Mouse (Mus musculus) cerebral cortex, adult 2 months (tissue): Measurements from ENCODE around the gene Hddc3.

Experiments used
- WGBS: fragments of 180-500 bp; shearing (Covaris S2); methylation state at CpG from one replicate; pipeline ENCODE4 v1.1.7; 2018; 5-methylcytosine and 5-hydroxymethylcytosine counted together

Hddc3 gene

DNA sequence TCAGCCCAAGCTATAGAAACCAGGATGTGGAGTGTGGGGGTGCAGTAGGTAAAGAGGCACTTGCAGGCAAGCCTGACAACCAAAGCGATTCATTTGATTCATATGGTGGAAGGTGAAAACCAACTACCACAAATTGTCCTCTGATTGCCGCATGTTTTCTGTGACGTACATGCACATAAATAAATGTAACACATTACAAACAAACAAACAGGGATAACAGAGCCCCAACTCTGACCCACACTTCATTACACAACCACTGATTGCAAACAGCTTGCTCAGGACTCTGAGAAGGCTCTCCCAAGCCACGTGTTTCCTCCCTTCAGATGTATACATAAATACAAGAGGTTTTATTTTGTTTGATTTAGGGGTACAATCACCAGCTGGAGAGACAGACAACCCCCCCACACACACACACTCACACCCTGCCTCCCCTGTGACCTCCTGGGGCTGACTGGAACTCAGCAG, 27.1 kb downstream of the Hddc3 start:
- 20% methylated on average over 4 of the region's 4 CpGs for WGBS

DNA sequence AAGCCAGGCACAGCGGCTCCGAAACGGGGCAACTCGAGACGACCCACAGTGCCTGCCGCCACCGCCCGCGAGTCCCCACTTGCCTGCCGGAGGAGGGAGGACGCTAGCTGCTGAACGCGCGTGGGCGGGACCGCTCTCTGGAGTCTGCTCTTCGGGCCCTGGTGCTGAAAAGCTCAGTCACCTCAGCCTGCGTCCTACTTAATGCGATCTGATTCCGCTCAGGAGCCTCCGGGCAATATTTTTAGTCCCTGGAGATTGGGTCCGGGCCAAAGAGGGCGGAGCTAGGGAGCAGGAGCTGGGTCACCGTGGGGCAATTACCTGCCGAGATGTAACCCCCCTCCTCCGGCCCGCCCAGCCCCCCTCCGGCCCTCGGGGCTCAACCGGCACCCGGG, 27.7 kb downstream of the Hddc3 start:
- 1% methylated on average over 31 of the region's 31 CpGs for WGBS

DNA sequence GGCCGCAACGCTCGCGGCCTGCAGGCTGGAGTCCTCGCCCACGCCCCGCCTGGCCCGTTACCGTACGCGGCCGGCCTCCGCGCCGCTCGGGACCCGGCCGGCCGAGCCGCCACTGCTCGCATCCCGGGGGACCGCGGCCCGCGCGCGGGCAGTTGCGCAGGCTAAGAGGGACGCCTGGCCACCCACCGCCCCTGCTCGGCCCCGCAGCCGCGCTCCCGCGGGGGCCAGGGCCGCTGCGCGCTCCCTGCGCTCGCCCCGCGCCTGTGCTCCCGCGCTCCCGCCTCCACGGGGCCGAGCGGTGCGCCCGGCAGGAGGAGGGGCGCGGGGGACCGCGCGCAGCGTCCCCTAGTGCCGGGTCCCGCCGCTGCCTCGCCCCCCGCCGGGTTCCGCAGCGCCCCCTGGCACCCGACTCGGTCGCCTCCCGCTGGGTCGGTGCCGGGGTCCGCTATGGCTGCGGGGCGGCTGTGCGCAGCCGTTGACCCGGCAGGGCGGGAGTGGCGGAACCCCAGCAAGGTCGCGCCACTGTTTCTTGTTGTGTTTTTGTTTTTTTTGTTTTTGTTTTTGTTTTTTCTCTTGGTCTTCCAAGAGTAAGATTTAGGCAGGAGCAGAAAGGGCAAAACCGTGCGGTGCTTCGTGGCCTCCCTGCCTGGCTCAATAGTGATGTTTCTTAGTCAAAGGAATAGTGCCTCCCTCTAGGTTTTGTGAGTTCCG, 28.3 kb downstream of the Hddc3 start, which contains the start of gene Man2a2:
Gene Man2a2, minus strand, starts transcription at position 335 of the 711 bp plus-strand sequence.
- under 1% methylated on average over 86 of the region's 86 CpGs for WGBS

GRCm38 (mm10) chr7:80372166-80372565, 29.3 kb downstream of the Hddc3 start:
- 84% methylated on average over 3 of the region's 3 CpGs for WGBS

GRCm38 (mm10) chr7:80372667-80373066, 29.8 kb downstream of the Hddc3 start:
- 76% methylated on average over 2 of the region's 2 CpGs for WGBS

DNA sequence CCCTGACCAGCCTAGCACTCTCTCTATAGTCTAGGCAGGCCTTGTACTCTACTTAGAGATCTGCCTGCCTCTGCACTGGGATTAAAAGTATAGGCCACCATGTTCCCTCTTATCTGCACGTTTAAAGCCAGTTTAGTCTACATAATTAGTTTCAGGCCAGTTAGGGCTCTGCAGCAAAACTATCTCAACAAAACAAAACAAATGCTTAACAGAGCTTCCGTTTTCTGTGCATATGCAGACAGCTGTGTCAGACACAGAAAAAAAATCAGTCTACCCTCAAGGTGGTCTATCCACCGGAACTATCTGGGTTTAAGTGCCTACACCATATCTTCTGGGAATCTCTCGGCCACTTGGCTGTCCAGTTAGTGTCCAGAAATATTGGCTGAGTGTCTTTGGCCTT, 30.4 kb downstream of the Hddc3 start:
- 88% methylated on average over 4 of the region's 4 CpGs for WGBS

GRCm38 (mm10) chr7:80373850-80374249, 30.9 kb downstream of the Hddc3 start:
- WGBS = 69% methylated on average over 12 of the region's 12 CpGs

DNA sequence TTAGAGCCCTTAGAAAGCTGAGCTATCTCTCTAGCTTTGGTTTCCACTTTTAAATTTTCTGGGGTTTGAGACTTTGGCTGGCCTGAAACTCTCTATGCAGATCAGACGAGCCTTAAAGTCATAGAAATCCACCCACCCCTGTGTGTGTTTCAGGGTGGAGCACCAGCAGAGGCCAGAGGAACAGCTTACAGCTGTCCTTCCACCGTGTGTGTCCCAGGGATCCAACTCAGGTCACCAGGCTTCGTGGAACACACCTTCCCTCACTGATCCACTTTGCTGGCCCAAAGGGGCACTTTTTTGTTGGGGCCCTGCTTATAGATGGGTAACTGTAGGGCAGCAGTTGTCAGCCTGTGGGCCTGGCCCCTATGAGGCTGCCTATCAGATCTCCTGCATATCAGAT, 31.4 kb downstream of the Hddc3 start:
- 66% methylated on average over 3 of the region's 3 CpGs for WGBS

- 99% methylated on average over 3 of the region's 3 CpGs for WGBS
Measured at GRCm38 (mm10) chr7:80374733-80375132, 31.8 kb downstream of the Hddc3 start.

GRCm38 (mm10) chr7:80375376-80376039, 32.6 kb downstream of the Hddc3 start:
- 90% methylated on average over 9 of the region's 9 CpGs for WGBS

- WGBS = 56% methylated on average over 10 of the region's 10 CpGs
Measured at GRCm38 (mm10) chr7:80376192-80376591, 33.3 kb downstream of the Hddc3 start.

GRCm38 (mm10) chr7:80377471-80377870, 34.6 kb downstream of the Hddc3 start:
- WGBS = 33% methylated on average over 6 of the region's 6 CpGs

DNA sequence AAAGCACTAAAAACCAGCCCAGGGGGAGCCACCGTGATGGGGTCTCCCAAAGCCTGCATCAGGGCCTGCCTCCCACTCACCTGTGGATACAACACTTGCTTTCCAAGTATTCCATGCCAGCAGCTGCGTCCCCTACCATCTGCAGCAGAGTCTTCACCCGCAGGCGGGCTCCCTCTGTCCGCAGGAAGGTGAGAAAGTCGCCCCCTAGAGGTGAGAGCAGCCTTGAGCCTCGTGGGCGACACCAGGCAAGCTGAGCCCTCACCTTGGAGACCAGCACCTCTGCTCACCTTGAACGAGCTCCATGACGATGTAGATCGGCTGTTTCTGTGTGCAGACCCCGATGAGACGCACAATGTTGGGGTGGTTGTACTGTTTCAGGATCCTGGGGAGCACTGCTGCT, 36.6 kb downstream of the Hddc3 start:
- 60% methylated on average over 13 of the region's 13 CpGs for WGBS

DNA sequence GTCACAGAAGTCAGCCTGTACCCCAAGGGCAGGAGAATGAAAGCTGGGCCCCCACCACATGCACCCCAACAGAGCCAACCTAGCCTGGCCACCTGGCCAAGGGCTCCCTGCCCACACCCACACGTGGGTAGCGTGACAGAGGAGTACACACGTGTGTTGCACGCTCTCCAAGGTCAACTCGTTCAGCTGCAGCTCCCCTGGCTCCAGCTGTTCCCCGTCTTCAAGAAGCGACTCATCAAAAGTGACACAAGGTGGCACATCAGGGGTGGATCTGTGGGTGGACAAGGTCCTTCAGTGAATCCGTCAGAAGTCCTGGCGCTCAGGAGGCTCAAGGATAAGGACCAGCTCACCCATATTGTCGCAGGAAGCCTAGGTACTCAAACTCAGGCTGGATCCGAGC, 40.0 kb downstream of the Hddc3 start:
- 82% methylated on average over 11 of the region's 11 CpGs for WGBS

GRCm38 (mm10) chr7:80386235-80386930, 43.5 kb downstream of the Hddc3 start:
- WGBS = 42% methylated on average over 18 of the region's 18 CpGs

DNA sequence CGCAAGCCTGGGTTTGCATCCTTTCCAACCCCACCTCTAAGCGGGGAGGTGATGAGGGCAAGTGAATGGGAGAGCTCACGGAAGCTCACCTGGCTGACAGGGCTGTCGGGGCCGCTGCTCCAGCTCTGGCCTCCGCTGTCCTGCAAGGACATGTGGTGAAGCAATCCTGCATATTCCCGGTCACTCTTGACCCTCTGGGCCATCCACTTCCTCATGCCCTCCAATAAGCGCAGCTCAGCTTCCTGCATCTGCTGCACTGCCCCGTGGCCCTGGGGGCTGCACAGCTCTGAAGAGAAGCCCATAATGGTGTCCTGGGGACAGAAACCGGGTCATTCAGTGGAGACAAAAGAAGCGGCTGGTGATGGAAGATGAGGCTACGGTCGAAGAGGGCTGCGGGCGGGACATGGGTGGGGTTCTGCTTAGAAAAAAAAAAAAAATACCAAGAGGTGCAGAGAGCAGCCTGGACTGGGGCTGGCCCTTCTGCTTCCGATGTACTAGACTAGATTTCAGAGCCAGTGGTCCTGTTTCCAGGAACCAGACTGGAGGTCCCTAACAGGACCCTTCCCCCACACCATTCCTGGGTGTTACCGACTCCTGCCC, 44.2 kb downstream of the Hddc3 start:
- 64% methylated on average over 17 of the region's 17 CpGs for WGBS

- 47% methylated on average over 33 of the region's 33 CpGs for WGBS
Measured at GRCm38 (mm10) chr7:80387633-80388543, 45.0 kb downstream of the Hddc3 start, which contains the start of gene Fes. TSS of gene Fes (minus strand) at chr7:80387946.

- WGBS = 93% methylated on average over 15 of the region's 15 CpGs
Measured at GRCm38 (mm10) chr7:80392119-80392518, 49.2 kb downstream of the Hddc3 start.

DNA sequence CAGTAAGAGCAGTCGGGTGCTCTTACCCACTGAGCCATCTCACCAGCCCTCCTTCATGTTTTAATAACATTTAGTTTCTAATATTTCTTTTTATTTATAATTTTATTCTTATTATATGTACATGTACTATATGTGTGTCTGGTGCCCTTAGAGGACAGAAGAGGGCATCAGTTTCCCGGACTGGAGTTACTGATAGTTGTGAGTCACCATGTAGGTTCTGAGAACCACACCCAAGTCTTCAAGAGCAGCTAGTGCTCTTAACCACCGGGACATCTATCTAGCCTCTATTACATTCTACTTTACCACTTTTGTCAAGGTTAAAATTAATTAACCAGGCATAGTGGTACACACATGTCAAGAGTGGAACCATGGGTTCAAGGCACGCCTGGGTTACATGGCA, 51.7 kb downstream of the Hddc3 start:
- 96% methylated on average over 4 of the region's 4 CpGs for whole genome bisulfite sequencing

GRCm38 (mm10) chr7:80396427-80396826, 53.5 kb downstream of the Hddc3 start:
- WGBS = 76% methylated on average over 4 of the region's 4 CpGs

DNA sequence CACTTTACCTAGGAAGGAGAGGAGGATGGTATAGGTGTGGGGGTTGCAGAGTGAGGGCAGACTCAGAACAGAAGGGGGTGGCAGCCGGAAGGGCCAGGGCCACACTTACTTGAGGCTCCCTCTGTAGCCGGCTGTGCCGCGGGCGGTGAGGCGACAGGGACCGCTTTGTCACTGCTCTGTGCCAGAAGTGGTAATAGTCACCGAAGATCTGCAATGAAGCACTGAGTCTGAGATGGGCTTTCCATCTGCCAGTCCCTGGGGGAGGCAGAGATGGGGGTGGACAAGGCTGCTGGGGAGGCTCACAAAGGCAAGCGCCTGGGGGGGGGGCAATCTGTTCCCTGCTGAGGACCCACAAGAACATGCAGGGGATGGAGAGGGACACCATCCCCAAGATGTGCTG, 55.1 kb downstream of the Hddc3 start:
- 53% methylated on average over 9 of the region's 9 CpGs for WGBS
